Mouse (Mus musculus): ENCODE measurements around the gene Krtap9-5. TPM values are rescaled to one million over a fixed set of nuclear protein-coding genes. Genes with fewer than 3 reads are reported as not detected.

Gene Krtap9-5
- not detected for total RNA-seq (2023)

GRCm38 (mm10) chr11:99948175-99948574 lies at the start of gene Krtap9-5:
Krtap9-5 (plus strand) TSS chr11:99948475.

DNA sequence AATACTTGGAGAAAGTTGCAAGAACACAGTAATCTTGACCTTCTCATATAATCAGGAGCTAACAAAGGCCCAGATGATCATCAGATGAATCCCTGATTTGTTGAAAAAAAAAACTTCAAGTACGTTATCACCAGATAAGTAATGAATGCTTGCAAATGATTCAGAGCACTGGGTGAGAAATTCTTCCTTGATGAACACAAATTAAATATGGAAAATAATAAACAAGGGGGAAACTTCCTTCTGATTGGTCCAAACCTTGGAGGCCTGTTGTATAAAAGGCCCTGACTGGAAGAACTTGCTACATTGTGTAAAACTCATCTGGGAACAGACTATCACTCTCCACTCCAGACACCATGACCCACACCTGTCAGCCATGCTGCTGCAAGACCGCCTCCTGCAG lies 40.7 kb upstream of the Krtap9-5 start, which contains the start of gene Krtap31-1:
Gene Krtap31-1, plus strand, starts transcription at position 301 of the 400 bp plus-strand sequence.

GRCm38 (mm10) chr11:99914451-99914850 lies 33.8 kb upstream of the Krtap9-5 start, which contains the start of gene Gm11565:
Gm11565 (plus strand) TSS chr11:99914751.

GRCm38 (mm10) chr11:99935991-99936390 lies 12.3 kb upstream of the Krtap9-5 start, which contains the start of gene Krtap31-2:
Krtap31-2 (plus strand) TSS chr11:99936291.

GRCm38 (mm10) chr11:99978953-99979352 lies 30.7 kb downstream of the Krtap9-5 start, which contains the start of gene Krtap29-1:
Krtap29-1 (minus strand) TSS chr11:99979053.

GRCm38 (mm10) chr11:99986180-99986647 lies 37.9 kb downstream of the Krtap9-5 start, which contains the start of gene Krtap16-1:
Krtap16-1 (minus strand) TSS chr11:99986597.

GRCm38 (mm10) chr11:99993620-99994383 lies 45.5 kb downstream of the Krtap9-5 start, which contains the start of gene Krtap17-1:
Krtap17-1 (minus strand) TSS chr11:99993994.

Other genes with a start within 250 kb of the Krtap9-5 start
- not detected for gene Gm14180, start 214.2 kb upstream of the Krtap9-5 start, total RNA-seq (2023)
- not detected for gene Gm11595, start 175.6 kb upstream of the Krtap9-5 start, total RNA-seq (2023)
- gene Krtap4-8, start 167.8 kb upstream of the Krtap9-5 start, total RNA-seq (2023) = not detected
- not detected for gene Krtap4-9, start 163.3 kb upstream of the Krtap9-5 start, total RNA-seq (2023)
- not detected for gene Gm11596, start 155.0 kb upstream of the Krtap9-5 start, total RNA-seq (2023)
- gene Gm11569, start 149.5 kb upstream of the Krtap9-5 start, total RNA-seq (2023) = not detected
- not detected for gene Gm11554, start 144.0 kb upstream of the Krtap9-5 start, total RNA-seq (2023)
- gene Krtap4-13, start 138.6 kb upstream of the Krtap9-5 start, total RNA-seq (2023) = not detected
- not detected for gene Gm11564, start 132.8 kb upstream of the Krtap9-5 start, total RNA-seq (2023)
- not detected for gene 2300003K06Rik, start 110.4 kb upstream of the Krtap9-5 start, total RNA-seq (2023)
- gene Krtap4-16, start 96.9 kb upstream of the Krtap9-5 start, total RNA-seq (2023) = not detected
- gene Gm11568, start 90.6 kb upstream of the Krtap9-5 start, total RNA-seq (2023) = not detected
- gene Gm11559, start 84.0 kb upstream of the Krtap9-5 start, total RNA-seq (2023) = not detected
- not detected for gene Krtap9-1, start 75.1 kb upstream of the Krtap9-5 start, total RNA-seq (2023)
- gene Gm11567, start 69.3 kb upstream of the Krtap9-5 start, total RNA-seq (2023) = not detected
- gene Krtap31-1, start 40.6 kb upstream of the Krtap9-5 start, total RNA-seq (2023) = not detected
- not detected for gene Gm11565, start 33.7 kb upstream of the Krtap9-5 start, total RNA-seq (2023)
- not detected for gene Krtap31-2, start 12.2 kb upstream of the Krtap9-5 start, total RNA-seq (2023)
- gene Krtap29-1, start 30.6 kb downstream of the Krtap9-5 start, total RNA-seq (2023) = not detected
- gene Krtap16-1, start 38.1 kb downstream of the Krtap9-5 start, total RNA-seq (2023) = not detected
- gene Krtap17-1, start 45.5 kb downstream of the Krtap9-5 start, total RNA-seq (2023) = not detected
- not detected for gene Krt33a, start 67.7 kb downstream of the Krtap9-5 start, total RNA-seq (2023)
- not detected for gene Krt33b, start 81.4 kb downstream of the Krtap9-5 start, total RNA-seq (2023)
- gene Krt34, start 93.1 kb downstream of the Krtap9-5 start, total RNA-seq (2023) = not detected
- gene Krt31, start 102.1 kb downstream of the Krtap9-5 start, total RNA-seq (2023) = not detected
- gene Krt32, start 139.8 kb downstream of the Krtap9-5 start, total RNA-seq (2023) = not detected
- not detected for gene Krt35, start 147.8 kb downstream of the Krtap9-5 start, total RNA-seq (2023)
- not detected for gene Krt36, start 157.2 kb downstream of the Krtap9-5 start, total RNA-seq (2023)
- gene Krt13, start 173.1 kb downstream of the Krtap9-5 start, total RNA-seq (2023) = not detected
- gene Krt15, start 187.5 kb downstream of the Krtap9-5 start, total RNA-seq (2023) = not detected
- not detected for gene Krt19, start 200.2 kb downstream of the Krtap9-5 start, total RNA-seq (2023)
- gene Krt9, start 244.8 kb downstream of the Krtap9-5 start, total RNA-seq (2023) = not detected